Mouse (Mus musculus): ENCODE measurements around the gene Zfp2. TPM values are rescaled to one million over a fixed set of nuclear protein-coding genes. Genes with fewer than 3 reads are reported as not detected.

Zfp2 gene
- total and polyA plus RNA-seq, 3 experiments: not detected

- peaks cover 6% of the 10 kb centered on the region for H3K9me3 ChIP-seq (replicated peaks; ENCODE audit: low read length)
- TF ChIP-seq ZC3H11A (IDR thresholded peaks at IDR 0.05; ENCODE audit: low read depth, low read length): no peak
- no peak for TF ChIP-seq ZNF384 (IDR thresholded peaks at IDR 0.05; ENCODE audit: low read depth, low read length)
- dilution Hi-C loops (cut with MboI; ENCODE audit: extremely low pct_ligation_motif_present, extremely low pct_unique_long_range_greater_than_20kb, low sequenced_read_pairs): no loop called here
- no peak within 1 kb of the TSS for H3K4me2 ChIP-seq (ENCODE audit: insufficient read depth, low read depth, poor library complexity, severe bottlenecking)
- no peak for DNase-seq (ENCODE audit: extremely low read depth)
- no peak within 1 kb of the TSS for H3K9ac ChIP-seq (ENCODE audit: insufficient read depth, low read depth)
- in situ Hi-C loops (cut with MboI; ENCODE audit: low pct_ligation_motif_present, low pct_unique_long_range_greater_than_20kb, low sequenced_read_pairs): loop anchor here (25.0 kb wide), 1 partner anchor 594 kb away; no protein-coding TSS in a partner anchor
- H3K79me2 ChIP-seq (replicated peaks; ENCODE audit: control insufficient read depth, extremely low read depth, insufficient read depth, poor library complexity, severe bottlenecking): no peaks in the 10 kb centered on the region; the same call in 1 of the 2 replicates
- no peak within 1 kb of the TSS for H3K4me3 ChIP-seq (replicated peaks in 1 of 3; ENCODE audit: low read depth in 2 of 3, low read length in 2 of 3, poor library complexity in 1 of 3)
- peaks cover 65% of the 10 kb centered on the region for H3K27me3 ChIP-seq (replicated peaks)
- no peaks in the 10 kb centered on the region for H3K4me1 ChIP-seq (ENCODE audit: control insufficient read depth in 1 of 2, insufficient read depth in 2 of 2)
- H3K27ac ChIP-seq (ENCODE audit: insufficient read depth, low read depth): no peak within 1 kb of the TSS
- no peaks in the 10 kb centered on the region for H3K36me3 ChIP-seq (replicated peaks in 1 of 2; ENCODE audit: control insufficient read depth in 1 of 2, insufficient read depth in 1 of 2, low read length in 1 of 2)
Observed at GRCm38 (mm10) chr11:50943506-50943905, 27.5 kb upstream of the Zfp2 start, which contains the start of gene 4933414I15Rik. Gene 4933414I15Rik, minus strand, starts transcription at chr11:50943765.

GRCm38 (mm10) chr11:50942386-50942785 is 26.4 kb upstream of the Zfp2 start:
- dilution Hi-C loops (cut with MboI; ENCODE audit: extremely low pct_ligation_motif_present, extremely low pct_unique_long_range_greater_than_20kb, low sequenced_read_pairs) (no loop called here), in situ Hi-C loops (cut with MboI; ENCODE audit: low pct_ligation_motif_present, low pct_unique_long_range_greater_than_20kb, low sequenced_read_pairs) (loop anchor here (25.0 kb wide), 1 partner anchor 595 kb away; no protein-coding TSS in a partner anchor)
- peaks cover 62% of the 10 kb centered on the region for H3K27me3 ChIP-seq (replicated peaks)
- H3K4me2 ChIP-seq (ENCODE audit: insufficient read depth, low read depth, poor library complexity, severe bottlenecking): no peak overlapping the region
- DNase-seq (ENCODE audit: extremely low read depth): no peak
- no peak overlapping the region for H3K4me3 ChIP-seq (replicated peaks in 1 of 3; ENCODE audit: low read depth in 2 of 3, low read length in 2 of 3, poor library complexity in 1 of 3)
- no peaks in the 10 kb centered on the region for H3K36me3 ChIP-seq (replicated peaks in 1 of 2; ENCODE audit: control insufficient read depth in 1 of 2, insufficient read depth in 1 of 2, low read length in 1 of 2)
- no peaks in the 10 kb centered on the region; the same call in 1 of the 2 replicates for H3K79me2 ChIP-seq (replicated peaks; ENCODE audit: control insufficient read depth, extremely low read depth, insufficient read depth, poor library complexity, severe bottlenecking)
- peaks cover 6% of the 10 kb centered on the region for H3K9me3 ChIP-seq (replicated peaks; ENCODE audit: low read length)
- no peaks in the 10 kb centered on the region for H3K4me1 ChIP-seq (ENCODE audit: control insufficient read depth in 1 of 2, insufficient read depth in 2 of 2)
- no peak overlapping the region for H3K9ac ChIP-seq (ENCODE audit: insufficient read depth, low read depth)
- TF ChIP-seq ZKSCAN1 (IDR thresholded peaks at IDR 0.05; ENCODE audit: borderline replicate concordance, low read depth, low read length) (no peak), MYC (IDR thresholded peaks at IDR 0.05; ENCODE audit: low read depth, low read length) (no peak)
- H3K27ac ChIP-seq (ENCODE audit: insufficient read depth, low read depth): no peak overlapping the region

GRCm38 (mm10) chr11:50939621-50940366 is 23.8 kb upstream of the Zfp2 start:
- no peak overlapping the region for H3K27ac ChIP-seq (ENCODE audit: insufficient read depth, low read depth)
- no peaks in the 10 kb centered on the region for H3K36me3 ChIP-seq (replicated peaks in 1 of 2; ENCODE audit: control insufficient read depth in 1 of 2, insufficient read depth in 1 of 2, low read length in 1 of 2)
- in situ Hi-C loops (cut with MboI; ENCODE audit: low pct_ligation_motif_present, low pct_unique_long_range_greater_than_20kb, low sequenced_read_pairs): loop anchor here (25.0 kb wide), 1 partner anchor 598 kb away; no protein-coding TSS in a partner anchor
- DNase-seq (ENCODE audit: extremely low read depth): peak; percentile 52
- dilution Hi-C loops (cut with MboI; ENCODE audit: extremely low pct_ligation_motif_present, extremely low pct_unique_long_range_greater_than_20kb, low sequenced_read_pairs): no loop called here
- no peak overlapping the region for H3K4me2 ChIP-seq (ENCODE audit: insufficient read depth, low read depth, poor library complexity, severe bottlenecking)
- no peak overlapping the region for H3K9ac ChIP-seq (ENCODE audit: insufficient read depth, low read depth)
- no peak overlapping the region for H3K4me3 ChIP-seq (replicated peaks in 1 of 3; ENCODE audit: low read depth in 2 of 3, low read length in 2 of 3, poor library complexity in 1 of 3)
- no peaks in the 10 kb centered on the region for H3K4me1 ChIP-seq (ENCODE audit: control insufficient read depth in 1 of 2, insufficient read depth in 2 of 2)
- TF ChIP-seq JUN (IDR thresholded peaks at IDR 0.05; ENCODE audit: insufficient read depth, low read depth, low read length) (no peak), PAX5 (IDR thresholded peaks at IDR 0.05; ENCODE audit: low read length) (no peak), ELF1 (IDR thresholded peaks at IDR 0.05; ENCODE audit: low read depth, low read length) (peak; percentile 50; the same call in 1 of the 2 replicates), E2F4 (IDR thresholded peaks at IDR 0.05; ENCODE audit: insufficient replicate concordance, low read depth, low read length) (peak; percentile 37; the same call in 1 of the 2 replicates), ZNF384 (IDR thresholded peaks at IDR 0.05; ENCODE audit: low read depth, low read length) (no peak), POLR2AphosphoS2 (IDR thresholded peaks at IDR 0.05; ENCODE audit: low read depth, low read length) (no peak), ZC3H11A (IDR thresholded peaks at IDR 0.05; ENCODE audit: low read depth, low read length) (peak; percentile 41), USF1 (IDR thresholded peaks at IDR 0.05; ENCODE audit: low read depth, low read length) (no peak), GABPA (IDR thresholded peaks at IDR 0.05; ENCODE audit: insufficient replicate concordance, low read depth, low read length) (no peak), JUND (conservative IDR thresholded peaks at IDR 0.05; ENCODE audit: low read depth, low read length) (no peak; the same call in 1 of the 2 replicates), NRF1 (IDR thresholded peaks at IDR 0.05; ENCODE audit: low read depth, low read length) (no peak), RAD21 (IDR thresholded peaks at IDR 0.05; ENCODE audit: low read depth, low read length) (peak; percentile 93), SMC3 (IDR thresholded peaks at IDR 0.05; ENCODE audit: low read depth, low read length) (peak; percentile 91), CTCF (conservative IDR thresholded peaks at IDR 0.05 in 1 of 2, IDR thresholded peaks at IDR 0.05 in 1 of 2; ENCODE audit: low read depth in 2 of 2, low read length in 2 of 2) (peak; percentile 96 to 100), NELFE (IDR thresholded peaks at IDR 0.05; ENCODE audit: low read depth, low read length) (peak; percentile 43; the same call in 1 of the 2 replicates)
- H3K9me3 ChIP-seq (replicated peaks; ENCODE audit: low read length): peaks cover 6% of the 10 kb centered on the region
- H3K79me2 ChIP-seq (replicated peaks; ENCODE audit: control insufficient read depth, extremely low read depth, insufficient read depth, poor library complexity, severe bottlenecking): no peaks in the 10 kb centered on the region; the same call in 1 of the 2 replicates
- peaks cover 68% of the 10 kb centered on the region for H3K27me3 ChIP-seq (replicated peaks)
